In the genomic region with DNA sequence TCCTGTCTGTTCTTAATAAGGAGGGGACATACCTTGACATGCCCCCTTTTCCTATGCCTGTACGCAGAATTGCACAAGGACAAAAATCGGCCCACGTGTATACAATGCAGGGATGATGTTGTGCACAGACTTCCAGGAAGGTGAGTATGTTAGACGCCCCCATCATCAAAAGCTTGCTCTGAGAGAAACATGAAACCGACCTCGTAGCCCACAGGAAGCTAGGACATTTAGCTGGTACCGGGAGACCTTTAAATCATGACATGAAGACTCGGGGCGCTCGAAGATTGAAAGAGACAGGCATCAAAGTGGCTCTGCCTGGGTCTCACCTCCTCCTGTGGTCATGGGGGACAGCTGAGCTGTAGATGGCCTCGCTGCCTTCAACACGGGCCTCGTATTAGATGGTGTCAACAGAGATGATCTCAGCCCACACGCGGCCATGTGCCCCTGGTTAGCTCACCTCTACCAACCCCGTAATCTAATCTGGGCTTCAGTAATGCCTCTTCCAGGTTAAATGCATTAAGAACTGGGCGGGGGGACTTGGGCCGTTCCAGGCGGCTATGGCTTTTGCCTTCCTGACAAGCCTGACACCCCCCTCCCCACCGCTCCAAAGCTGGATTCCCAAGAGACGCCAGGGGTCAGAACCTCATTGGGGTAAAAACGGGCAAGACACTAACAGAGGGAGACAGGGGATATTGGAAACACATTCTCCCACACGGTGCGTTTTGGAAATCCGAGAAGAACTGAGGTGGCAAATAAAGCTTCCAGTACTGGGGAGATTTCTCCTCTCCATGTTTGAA, we compare ENCODE assay signal across 15 mouse cellular contexts.
"Had no signal": no experiment of that assay in that cellular context is flagged by ENCODE, and none has a peak within 500 bp of the region (broad histone marks: within the 10 kb centered on the region; RNA-seq: fewer than 3 reads in every experiment).

No protein-coding gene starts in this region.

- ATAC-seq: midbrain, embryonic 16.5 days had no signal

- H3K4me3 ChIP-seq: liver, embryonic 15.5 days; midbrain, embryonic 10.5 days; neural tube, embryonic 13.5 days had no signal

- H3K9ac ChIP-seq: liver, embryonic 15.5 days; lung, embryonic 14.5 days; neural tube, embryonic 13.5 days had no signal

- H3K4me1 ChIP-seq: liver, embryonic 15.5 days; midbrain, embryonic 10.5 days; neural tube, embryonic 13.5 days had no signal

- H3K36me3 ChIP-seq: liver, embryonic 15.5 days; midbrain, embryonic 10.5 days; neural tube, embryonic 13.5 days had no signal

- H3K9me3 ChIP-seq: neural tube, embryonic 13.5 days had no signal

- H3K27me3 ChIP-seq: liver, embryonic 15.5 days; neural tube, embryonic 13.5 days had no signal

- DNase-seq: kidney, adult 11 months; kidney, adult 9 months; kidney, postnatal 36 days; lung, embryonic 14.5 days; lung, postnatal 10 days; retina, postnatal 1 day; right cerebral cortex, postnatal 14 days; thymus, postnatal 36 days had no signal

- H3K27ac ChIP-seq: kidney, postnatal 0 days; liver, embryonic 15.5 days; macrophage; midbrain, embryonic 10.5 days; neural tube, embryonic 13.5 days had no signal

- H3K4me2 ChIP-seq: liver, embryonic 11.5 days; liver, embryonic 15.5 days; lung, embryonic 14.5 days; neural tube, embryonic 13.5 days had no signal
